Mouse (Mus musculus) testis, postnatal 14 days (tissue): ENCODE data around the gene Fads3.
A peak's percentile ranks its signal among the peaks of the same experiment; 100 is the strongest.

Experiments used
- DNase-seq: peaks from one replicate; pipeline ENCODE4 v3.0.0; 2021; ENCODE audit warnings: low spot score

Gene Fads3

DNA sequence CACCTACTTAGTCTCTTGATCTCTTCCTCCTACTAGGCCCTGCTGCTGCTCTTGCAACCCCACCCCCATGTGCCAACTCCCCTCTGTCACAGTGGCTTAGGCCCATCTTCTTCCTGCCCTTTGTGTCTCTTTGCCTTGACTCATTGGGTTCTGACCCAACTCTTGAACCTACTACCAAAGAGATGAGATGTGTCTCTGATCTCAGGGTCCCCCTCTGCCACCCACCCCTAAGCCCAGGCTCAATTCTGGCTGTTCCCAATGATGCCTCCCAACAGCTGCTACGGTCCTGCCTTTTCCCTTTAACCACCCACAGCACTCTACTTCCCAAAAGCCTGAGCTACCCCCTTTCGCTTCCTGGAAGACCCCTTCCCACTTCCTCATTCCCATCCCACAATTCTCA lies 19.4 kb upstream of the Fads3 start:
- no peak for DNase-seq

DNA sequence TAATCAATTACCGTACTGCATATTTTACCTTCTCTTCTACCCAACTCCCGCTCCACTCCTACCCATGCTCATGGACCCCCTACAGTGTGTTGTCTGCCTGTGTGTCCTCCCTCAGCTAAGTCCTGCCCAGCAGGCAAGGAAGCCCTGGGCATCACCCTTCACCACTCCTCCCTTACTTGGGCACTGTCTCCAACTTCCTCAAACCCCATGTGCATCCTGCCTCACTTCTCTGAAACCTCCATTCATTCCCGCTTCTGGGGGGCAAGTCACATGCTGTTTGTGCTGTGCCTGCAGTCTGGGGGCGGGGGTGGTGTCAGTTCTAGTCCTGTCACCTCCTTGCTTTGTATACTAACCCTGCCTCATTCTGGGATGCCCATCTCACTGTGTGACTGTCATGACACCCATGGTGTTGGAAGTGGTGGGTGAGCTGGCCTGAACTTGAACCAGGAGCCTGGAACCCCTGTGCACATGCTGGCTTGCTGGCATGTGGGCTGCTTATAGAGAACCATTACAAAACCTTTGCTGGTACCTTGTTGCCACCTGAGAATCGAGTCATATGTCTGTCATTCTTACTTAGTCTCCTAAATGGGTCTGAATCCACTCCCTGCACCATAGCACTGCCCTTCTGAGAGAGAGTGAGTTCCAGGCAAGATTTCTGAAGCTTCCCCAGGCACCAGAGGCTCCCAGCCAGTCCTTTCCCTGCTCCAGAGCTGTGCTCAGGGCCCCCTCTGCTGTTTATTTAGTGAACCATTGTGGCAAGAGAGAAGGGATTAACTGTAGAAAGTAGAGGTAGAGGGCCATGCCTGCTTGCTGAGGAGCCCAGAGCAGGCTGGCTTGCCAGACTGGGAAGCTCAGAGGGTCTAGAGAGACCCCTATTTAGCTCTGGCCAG lies 18.7 kb upstream of the Fads3 start:
- DNase-seq = no peak

DNA sequence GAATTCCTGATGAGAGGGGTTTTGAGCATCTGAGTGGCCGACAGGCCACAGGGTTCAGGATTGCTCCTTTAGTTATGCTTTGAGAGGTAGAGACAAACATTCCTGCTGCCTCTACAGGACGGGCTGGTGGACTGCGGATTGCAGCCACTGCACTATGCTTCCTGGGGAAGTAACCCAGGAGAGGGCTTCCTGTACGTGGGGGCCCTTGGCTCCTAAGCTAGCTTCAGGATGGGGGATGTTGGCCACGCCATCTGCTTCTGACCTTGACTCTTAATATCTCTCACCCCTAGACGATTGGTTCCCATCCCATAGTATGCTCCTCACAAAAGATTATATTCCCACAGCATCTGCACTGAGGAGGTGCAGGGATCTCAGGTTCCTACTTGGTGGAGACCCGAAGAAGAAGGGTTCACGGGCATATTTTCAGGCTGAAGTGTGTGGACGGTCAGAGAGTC lies 18.0 kb upstream of the Fads3 start:
- no peak for DNase-seq

- peak; percentile 61 for DNase-seq
These were observed 16.0 kb upstream of the Fads3 start for GRCm38 (mm10) chr19:10025169-10025875.

- no peak for DNase-seq
These were observed 11.6 kb upstream of the Fads3 start for GRCm38 (mm10) chr19:10029746-10030145.

GRCm38 (mm10) chr19:10033211-10033973 lies 8.0 kb upstream of the Fads3 start:
- no peak for DNase-seq

DNA sequence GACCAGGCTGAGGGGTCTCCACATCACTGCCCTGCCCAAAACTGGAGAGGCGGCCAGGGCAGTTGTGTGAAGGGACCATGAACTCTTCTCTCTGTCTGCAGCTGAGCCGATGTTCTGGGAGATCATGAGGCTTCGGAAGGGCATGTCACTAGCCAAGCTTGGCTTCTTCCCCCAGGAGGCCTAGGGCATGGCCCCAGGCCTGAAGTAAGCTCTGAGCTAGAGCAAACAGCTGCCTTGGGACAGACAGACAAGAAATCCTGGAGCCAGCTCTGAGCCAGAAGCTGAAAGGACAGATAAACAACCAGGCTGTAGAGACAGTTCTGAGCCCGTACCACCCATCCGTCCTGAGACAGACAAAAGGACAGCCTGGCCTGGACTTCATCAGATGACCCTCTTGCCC lies 7.0 kb upstream of the Fads3 start:
- no peak for DNase-seq

GRCm38 (mm10) chr19:10034785-10035447 lies 6.5 kb upstream of the Fads3 start:
- peak; percentile 50 for DNase-seq

DNA sequence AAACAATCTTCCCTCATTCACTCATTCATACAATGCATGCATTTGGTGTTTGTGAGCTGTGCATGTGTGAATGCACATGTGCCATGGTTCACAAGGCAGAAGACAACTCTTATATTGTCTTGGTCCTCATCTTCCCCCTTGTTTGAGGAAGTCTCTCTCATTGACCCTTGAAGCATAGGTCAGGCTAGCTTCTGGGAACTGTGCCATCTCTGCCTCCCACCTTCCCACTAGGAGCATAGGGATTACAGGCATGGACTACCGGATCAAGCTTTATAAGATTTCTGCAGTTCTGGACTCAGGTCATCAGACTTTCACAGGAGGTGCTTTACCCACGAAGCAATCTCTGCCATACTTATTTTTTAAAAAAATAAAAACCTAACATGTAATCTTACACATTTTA lies 3.8 kb upstream of the Fads3 start:
- no peak for DNase-seq

GRCm38 (mm10) chr19:10038364-10038763 lies 3.0 kb upstream of the Fads3 start:
- DNase-seq = no peak

GRCm38 (mm10) chr19:10038910-10039309 lies 2.5 kb upstream of the Fads3 start:
- no peak for DNase-seq

GRCm38 (mm10) chr19:10039615-10040014 lies 1.8 kb upstream of the Fads3 start:
- no peak for DNase-seq

DNA sequence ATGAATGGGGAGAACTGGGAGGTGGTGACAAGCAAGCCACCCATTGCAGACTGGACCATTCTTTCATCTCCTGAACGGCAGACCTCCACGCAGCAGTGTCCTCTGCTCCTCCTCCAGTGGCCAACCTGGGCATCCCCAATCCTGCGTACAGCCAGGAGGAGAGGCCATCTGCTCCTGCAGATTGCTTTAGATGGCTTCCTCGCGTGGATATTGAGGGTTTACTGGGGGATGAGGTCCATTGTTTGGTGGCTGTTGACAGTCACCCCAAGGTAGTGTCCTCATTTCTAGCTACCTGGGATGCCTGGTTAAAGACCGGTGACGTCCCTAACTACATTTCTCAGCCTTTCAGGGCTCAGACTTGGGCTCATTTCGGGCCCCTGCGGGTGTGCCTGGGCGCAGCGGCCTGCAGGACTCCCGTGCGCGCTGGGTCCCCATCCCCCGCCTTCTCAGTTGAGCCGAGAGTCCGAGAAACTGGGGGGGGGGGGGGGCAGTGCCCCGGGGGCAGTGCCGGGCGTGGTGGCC lies 442 bp upstream of the Fads3 start:
- DNase-seq = no peak

DNA sequence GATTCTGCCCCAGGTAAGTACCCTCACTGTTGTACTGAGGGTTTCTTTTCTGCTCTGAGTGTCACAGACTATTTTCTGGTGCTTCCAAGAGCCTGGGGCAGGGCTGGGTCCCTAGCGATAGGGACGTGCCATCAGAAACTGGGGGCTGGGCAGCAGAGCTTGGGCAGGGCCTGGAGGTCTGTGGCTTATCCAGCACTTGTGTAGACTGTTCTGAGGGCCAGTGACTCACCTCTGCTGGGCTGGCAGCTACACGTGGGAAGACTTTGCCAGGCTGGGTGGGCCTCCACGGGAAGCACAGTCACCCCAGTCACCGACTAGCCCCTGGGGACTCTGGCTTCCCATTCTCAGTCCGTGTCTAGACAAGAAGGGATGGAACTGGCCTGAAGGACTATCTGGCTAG lies 863 bp downstream of the Fads3 start:
- no peak for DNase-seq

GRCm38 (mm10) chr19:10042816-10043215 lies 1.4 kb downstream of the Fads3 start:
- DNase-seq = no peak

DNA sequence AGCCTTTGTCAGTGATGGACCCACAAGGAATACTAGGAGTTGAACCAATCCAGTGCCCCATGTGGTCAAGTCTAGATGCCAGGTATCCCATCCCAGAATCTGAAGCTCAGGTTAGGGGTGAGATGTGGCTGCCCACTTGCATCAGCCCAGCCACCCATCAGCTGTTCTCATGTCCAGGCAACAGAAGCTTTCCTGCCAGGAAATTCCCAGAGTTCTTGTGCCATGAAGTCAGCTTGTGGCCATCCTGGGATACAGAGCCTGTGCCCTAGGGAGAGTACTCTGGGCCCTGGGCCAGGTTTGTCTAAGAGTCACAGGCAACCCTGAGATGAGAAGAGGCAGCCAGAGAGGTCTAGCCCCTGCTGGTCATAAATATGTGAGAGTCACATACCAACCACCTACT lies 2.3 kb downstream of the Fads3 start:
- no peak for DNase-seq

DNA sequence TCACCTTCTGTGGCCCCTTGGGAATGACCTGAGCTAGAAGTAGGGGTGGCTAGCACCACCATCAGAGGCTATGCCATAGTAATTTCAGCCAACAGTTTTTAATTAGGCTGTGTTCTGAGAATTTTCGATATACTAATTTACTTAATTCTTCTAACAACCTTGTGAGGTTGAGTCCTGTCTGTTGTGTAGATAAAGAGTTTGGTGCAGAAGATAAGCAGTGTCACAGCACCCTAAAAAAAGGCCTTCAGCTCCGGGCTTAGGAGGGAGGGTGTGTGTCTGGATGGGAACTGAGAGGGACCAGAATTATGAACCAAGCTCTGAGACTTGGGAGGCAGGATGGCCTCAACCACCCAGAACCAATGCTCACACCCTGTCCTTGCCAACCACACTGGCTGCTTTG lies 4.3 kb downstream of the Fads3 start:
- DNase-seq = no peak

- DNase-seq = no peak
These were observed 5.0 kb downstream of the Fads3 start for GRCm38 (mm10) chr19:10046346-10046745.

DNA sequence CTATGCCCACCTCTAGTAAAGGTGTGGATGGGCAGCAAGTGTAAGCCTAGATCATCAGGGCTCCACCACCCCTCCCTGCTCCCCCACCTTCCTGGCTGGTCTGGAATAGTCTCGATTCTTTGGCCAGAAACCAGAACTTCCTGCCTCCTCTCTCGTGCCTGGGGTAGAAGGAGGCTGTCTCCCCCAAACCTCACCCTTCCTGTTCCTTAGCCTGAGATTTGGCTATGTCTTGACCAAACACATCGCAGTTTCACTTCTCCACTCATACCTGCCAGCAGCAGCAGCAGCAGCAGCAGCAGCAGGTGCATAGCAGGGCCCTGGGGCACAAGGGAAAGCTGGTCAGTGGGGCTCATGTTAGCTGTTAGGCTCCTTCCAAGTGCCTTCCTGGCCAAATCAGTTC lies 5.6 kb downstream of the Fads3 start:
- DNase-seq = no peak

- no peak for DNase-seq
These were observed 8.2 kb downstream of the Fads3 start for GRCm38 (mm10) chr19:10049533-10049932.

DNA sequence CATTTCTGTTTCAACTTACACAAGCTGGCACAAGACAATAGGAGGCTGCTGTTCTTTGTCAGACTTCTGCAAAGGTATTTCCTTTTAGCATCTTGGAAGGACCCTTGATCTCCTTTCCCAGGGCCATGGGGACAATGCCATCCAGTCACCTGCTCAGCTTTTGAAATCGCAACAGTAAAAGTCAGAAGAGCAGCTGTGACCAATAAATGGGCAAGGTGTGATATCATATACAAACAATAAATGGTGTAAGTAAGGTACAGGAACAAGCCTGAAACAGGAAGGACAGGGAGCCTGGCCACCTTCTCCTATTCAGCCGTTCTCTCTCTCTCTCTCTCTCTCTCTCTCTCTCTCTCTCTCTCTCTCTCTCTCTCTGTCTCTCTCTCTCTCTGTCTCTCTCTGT lies 9.1 kb downstream of the Fads3 start:
- no peak for DNase-seq

DNA sequence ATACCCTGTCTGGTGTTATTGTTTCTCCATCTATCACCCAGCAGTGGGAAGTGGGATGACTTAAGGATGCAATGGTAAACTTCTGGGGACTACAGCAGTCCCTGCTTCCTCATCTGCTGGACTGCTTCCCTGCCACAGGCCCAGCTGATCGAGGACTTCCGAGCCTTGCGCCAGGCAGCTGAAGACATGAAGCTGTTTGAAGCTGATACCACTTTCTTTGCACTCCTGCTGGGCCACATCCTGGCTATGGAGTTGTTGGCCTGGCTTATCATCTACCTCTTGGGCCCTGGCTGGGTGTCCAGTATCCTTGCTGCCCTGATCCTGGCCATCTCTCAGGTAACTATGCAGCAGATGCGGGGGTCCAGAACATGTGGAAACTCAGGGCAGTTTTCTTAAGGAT lies 11.3 kb downstream of the Fads3 start:
- DNase-seq = no peak
